Mouse (Mus musculus) testis, adult 2 months (tissue): Measurements from ENCODE around the gene Tmem92.

ENCODE experiments used
- CTCF ChIP-seq: fragments of 200-500 bp; IDR thresholded peaks from 2 replicates; pipeline ENCODE4 v1.5.1; 2012; ENCODE audit warnings: low read depth, mild to moderate bottlenecking, inconsistent platforms, low read length, moderate library complexity; ENCODE audit not compliant: control insufficient read depth, insufficient read depth, insufficient replicate concordance
- POLR2A ChIP-seq: fragments of 200-500 bp; IDR thresholded peaks from 2 replicates; pipeline ENCODE4 v1.6.1; 2012; ENCODE audit warnings: low read depth, mild to moderate bottlenecking, inconsistent platforms, low read length, moderate library complexity; ENCODE audit not compliant: control insufficient read depth

- TF ChIP-seq CTCF (no peak), POLR2A (no peak)
Observed at GRCm38 (mm10) chr11:94762775-94763174, 19.7 kb downstream of the Tmem92 start.
